Mouse (Mus musculus): ENCODE measurements around the gene Golt1a. TPM values are rescaled to one million over a fixed set of nuclear protein-coding genes. Genes with fewer than 3 reads are reported as not detected.

Gene Golt1a
- total and polyA plus RNA-seq, 3 experiments = not detected

- in situ Hi-C loops (cut with MboI; ENCODE audit: low pct_ligation_motif_present, low pct_unique_long_range_greater_than_20kb, low sequenced_read_pairs) (loop anchor here (10.0 kb wide), 1 partner anchor 279 kb away; no protein-coding TSS in a partner anchor), dilution Hi-C loops (cut with MboI; ENCODE audit: extremely low pct_ligation_motif_present, extremely low pct_unique_long_range_greater_than_20kb, low sequenced_read_pairs) (no loop called here)
- Histone ChIP-seq H3K4me2 (ENCODE audit: insufficient read depth, low read depth, poor library complexity, severe bottlenecking) (no peak overlapping the region), H3K79me2 (replicated peaks; ENCODE audit: control insufficient read depth, extremely low read depth, insufficient read depth, poor library complexity, severe bottlenecking) (no peaks in the 10 kb centered on the region), H3K9me3 (replicated peaks; ENCODE audit: low read length) (peaks cover 3% of the 10 kb centered on the region), H3K36me3 (replicated peaks in 1 of 2; ENCODE audit: control insufficient read depth in 1 of 2, insufficient read depth in 1 of 2, low read length in 1 of 2) (no peaks in the 10 kb centered on the region), H3K27me3 (replicated peaks) (peaks cover 71% of the 10 kb centered on the region), H3K9ac (ENCODE audit: insufficient read depth, low read depth) (no peak overlapping the region), H3K27ac (ENCODE audit: insufficient read depth, low read depth) (no peak overlapping the region), H3K4me3 (replicated peaks in 1 of 3; ENCODE audit: low read depth in 2 of 3, low read length in 2 of 3, poor library complexity in 1 of 3) (no peak overlapping the region), H3K4me1 (ENCODE audit: control insufficient read depth in 1 of 2, insufficient read depth in 2 of 2) (no peaks in the 10 kb centered on the region; a peak in 1 of 4 replicates)
- DNase-seq (ENCODE audit: extremely low read depth) = no peak
- TF ChIP-seq HCFC1 (IDR thresholded peaks at IDR 0.05; ENCODE audit: low read depth, low read length) = no peak
- no peak for TF ChIP-seq MXI1 (IDR thresholded peaks at IDR 0.05; ENCODE audit: low read depth, low read length)
- no peak for TF ChIP-seq MAZ (IDR thresholded peaks at IDR 0.05; ENCODE audit: low read depth, low read length)
- TF ChIP-seq TBP (conservative IDR thresholded peaks at IDR 0.05; ENCODE audit: low read depth, low read length) = no peak
These were observed 16.4 kb downstream of the Golt1a start for GRCm38 (mm10) chr1:133325951-133326350.

DNA sequence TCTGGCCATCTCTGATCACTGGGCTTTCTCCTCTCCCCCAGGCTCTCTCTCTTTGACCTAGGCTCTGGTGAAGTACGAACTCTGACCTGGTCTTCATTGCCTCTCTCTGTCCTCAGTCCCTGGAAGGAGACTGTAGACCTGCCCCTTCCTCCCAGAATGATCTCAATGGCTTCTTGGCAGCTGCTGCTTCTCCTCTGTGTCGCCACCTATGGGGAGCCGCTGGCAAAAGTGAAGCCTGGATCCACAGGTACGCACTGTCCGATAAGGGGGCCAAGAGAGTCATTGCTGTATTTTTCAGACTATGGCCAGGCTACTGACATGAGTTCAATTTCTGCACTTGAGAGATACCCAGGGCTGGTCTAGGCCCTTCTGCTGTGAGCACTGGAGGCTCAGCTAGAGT, 17.5 kb downstream of the Golt1a start:
- Histone ChIP-seq H3K27ac (ENCODE audit: insufficient read depth, low read depth) (no peak overlapping the region), H3K4me2 (ENCODE audit: insufficient read depth, low read depth, poor library complexity, severe bottlenecking) (no peak overlapping the region), H3K27me3 (replicated peaks) (peaks cover 74% of the 10 kb centered on the region), H3K9me3 (replicated peaks; ENCODE audit: low read length) (peaks cover 3% of the 10 kb centered on the region), H3K9ac (ENCODE audit: insufficient read depth, low read depth) (no peak overlapping the region), H3K36me3 (replicated peaks in 1 of 2; ENCODE audit: control insufficient read depth in 1 of 2, insufficient read depth in 1 of 2, low read length in 1 of 2) (no peaks in the 10 kb centered on the region), H3K4me1 (ENCODE audit: control insufficient read depth in 1 of 2, insufficient read depth in 2 of 2) (no peaks in the 10 kb centered on the region; a peak in 1 of 4 replicates), H3K79me2 (replicated peaks; ENCODE audit: control insufficient read depth, extremely low read depth, insufficient read depth, poor library complexity, severe bottlenecking) (no peaks in the 10 kb centered on the region), H3K4me3 (replicated peaks in 1 of 3; ENCODE audit: low read depth in 2 of 3, low read length in 2 of 3, poor library complexity in 1 of 3) (no peak overlapping the region)
- dilution Hi-C loops (cut with MboI; ENCODE audit: extremely low pct_ligation_motif_present, extremely low pct_unique_long_range_greater_than_20kb, low sequenced_read_pairs) (no loop called here), in situ Hi-C loops (cut with MboI; ENCODE audit: low pct_ligation_motif_present, low pct_unique_long_range_greater_than_20kb, low sequenced_read_pairs) (loop anchor here (10.0 kb wide), 1 partner anchor 278 kb away; no protein-coding TSS in a partner anchor)
- no peak for DNase-seq (ENCODE audit: extremely low read depth)
- TF ChIP-seq CTCF (conservative IDR thresholded peaks at IDR 0.05 in 1 of 2, IDR thresholded peaks at IDR 0.05 in 1 of 2; ENCODE audit: low read depth in 2 of 2, low read length in 2 of 2) (peak in 1 of 2 experiments; percentile 29; a peak in 2 of 4 replicates), ZMIZ1 (IDR thresholded peaks at IDR 0.05; ENCODE audit: low read depth, low read length) (no peak)

DNA sequence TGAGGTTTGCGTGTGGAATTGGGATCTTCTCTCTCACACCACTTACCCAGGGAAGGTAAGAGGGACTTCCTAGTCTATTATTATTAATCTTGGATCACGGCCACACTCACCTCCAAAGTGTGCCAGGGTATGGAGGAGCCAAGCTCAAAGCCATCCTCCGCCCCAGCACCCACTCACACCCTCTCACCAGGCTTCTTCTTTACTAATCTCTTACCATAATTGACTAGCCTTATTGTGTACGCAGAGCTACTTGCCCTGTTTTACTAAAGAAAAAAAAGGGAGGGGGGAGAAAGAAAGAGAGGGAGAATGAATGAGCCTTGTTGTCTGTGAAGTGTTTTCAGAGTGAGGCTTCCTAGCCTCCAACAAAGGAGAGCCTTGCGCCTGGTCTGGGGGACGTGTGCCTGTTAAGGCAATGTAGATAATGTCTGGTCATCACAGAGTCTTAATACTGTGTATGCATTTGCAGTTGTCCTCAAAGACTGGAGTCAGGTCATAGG, 18.7 kb downstream of the Golt1a start:
- Histone ChIP-seq H3K36me3 (replicated peaks in 1 of 2; ENCODE audit: control insufficient read depth in 1 of 2, insufficient read depth in 1 of 2, low read length in 1 of 2) (no peaks in the 10 kb centered on the region), H3K4me1 (ENCODE audit: control insufficient read depth in 1 of 2, insufficient read depth in 2 of 2) (no peaks in the 10 kb centered on the region), H3K4me3 (replicated peaks in 1 of 3; ENCODE audit: low read depth in 2 of 3, low read length in 2 of 3, poor library complexity in 1 of 3) (no peak overlapping the region), H3K79me2 (replicated peaks; ENCODE audit: control insufficient read depth, extremely low read depth, insufficient read depth, poor library complexity, severe bottlenecking) (no peaks in the 10 kb centered on the region), H3K4me2 (ENCODE audit: insufficient read depth, low read depth, poor library complexity, severe bottlenecking) (no peak overlapping the region), H3K27me3 (replicated peaks) (peaks cover 78% of the 10 kb centered on the region), H3K9me3 (replicated peaks; ENCODE audit: low read length) (peaks cover 3% of the 10 kb centered on the region), H3K9ac (ENCODE audit: insufficient read depth, low read depth) (no peak overlapping the region), H3K27ac (ENCODE audit: insufficient read depth, low read depth) (no peak overlapping the region)
- TF ChIP-seq PAX5 (IDR thresholded peaks at IDR 0.05; ENCODE audit: low read length) = no peak
- no peak for TF ChIP-seq TBP (conservative IDR thresholded peaks at IDR 0.05; ENCODE audit: low read depth, low read length)
- TF ChIP-seq EP300 (IDR thresholded peaks at IDR 0.05; ENCODE audit: low read length) = no peak
- no peak for TF ChIP-seq NRF1 (IDR thresholded peaks at IDR 0.05; ENCODE audit: low read depth, low read length)
- TF ChIP-seq CHD2 (IDR thresholded peaks at IDR 0.05; ENCODE audit: low read length) = no peak
- no peak for TF ChIP-seq CTCF (conservative IDR thresholded peaks at IDR 0.05 in 1 of 2, IDR thresholded peaks at IDR 0.05 in 1 of 2; ENCODE audit: low read depth in 2 of 2, low read length in 2 of 2)
- no peak for TF ChIP-seq TCF12 (IDR thresholded peaks at IDR 0.05; ENCODE audit: low read depth, low read length)
- no peak for TF ChIP-seq USF1 (IDR thresholded peaks at IDR 0.05; ENCODE audit: low read depth, low read length)
- TF ChIP-seq GABPA (IDR thresholded peaks at IDR 0.05; ENCODE audit: insufficient replicate concordance, low read depth, low read length) = no peak
- no peak for TF ChIP-seq IRF4 (IDR thresholded peaks at IDR 0.05; ENCODE audit: low read depth, low read length)
- TF ChIP-seq RCOR1 (conservative IDR thresholded peaks at IDR 0.05; ENCODE audit: low read depth, low read length) = no peak
- no peak for TF ChIP-seq ZC3H11A (IDR thresholded peaks at IDR 0.05; ENCODE audit: low read depth, low read length)
- TF ChIP-seq E2F4 (IDR thresholded peaks at IDR 0.05; ENCODE audit: insufficient replicate concordance, low read depth, low read length) = no peak
- TF ChIP-seq NELFE (IDR thresholded peaks at IDR 0.05; ENCODE audit: low read depth, low read length) = no peak
- TF ChIP-seq BHLHE40 (IDR thresholded peaks at IDR 0.05; ENCODE audit: low read depth, low read length) = no peak
- TF ChIP-seq POLR2AphosphoS2 (IDR thresholded peaks at IDR 0.05; ENCODE audit: low read depth, low read length) = no peak
- TF ChIP-seq MAZ (IDR thresholded peaks at IDR 0.05; ENCODE audit: low read depth, low read length) = no peak
- TF ChIP-seq KAT2A (IDR thresholded peaks at IDR 0.05; ENCODE audit: insufficient replicate concordance, low read length) = no peak
- in situ Hi-C loops (cut with MboI; ENCODE audit: low pct_ligation_motif_present, low pct_unique_long_range_greater_than_20kb, low sequenced_read_pairs) (loop anchor here (10.0 kb wide), 1 partner anchor 276 kb away; no protein-coding TSS in a partner anchor), dilution Hi-C loops (cut with MboI; ENCODE audit: extremely low pct_ligation_motif_present, extremely low pct_unique_long_range_greater_than_20kb, low sequenced_read_pairs) (no loop called here)
- DNase-seq (ENCODE audit: extremely low read depth) = no peak
